48 mouse cellular contexts compared by ENCODE assay signal in the genomic region with DNA sequence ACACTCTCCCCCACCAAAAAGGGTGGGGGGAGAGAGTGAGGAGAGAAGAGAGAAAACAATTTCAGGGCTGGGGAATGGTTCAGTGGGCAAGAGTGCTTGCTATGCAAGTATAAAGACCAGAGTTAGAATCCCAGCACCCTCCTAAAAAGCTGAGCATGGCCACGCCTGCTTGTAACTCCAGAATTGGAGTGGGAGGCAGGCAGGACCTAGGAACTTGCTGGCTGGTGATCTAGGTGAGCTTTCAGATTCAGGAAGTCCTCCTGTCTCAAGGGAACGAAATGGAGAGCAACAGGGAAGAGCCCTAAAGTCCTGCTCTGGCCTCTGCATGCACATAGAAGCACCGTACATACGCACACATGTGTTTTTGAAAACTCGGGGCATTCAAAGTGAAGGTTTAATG. TPM values are rescaled to one million over a fixed set of nuclear protein-coding genes. Genes with fewer than 3 reads are reported as not detected.
"Had no signal": no experiment of that assay in that cellular context is flagged by ENCODE, and none has a peak within 500 bp of the region (broad histone marks: within the 10 kb centered on the region; RNA-seq: fewer than 3 reads in every experiment).

No protein-coding gene starts in this region.

- H3K4me1 ChIP-seq: heart, embryonic 12.5 days; heart, embryonic 13.5 days; heart, embryonic 15.5 days; hindbrain, embryonic 10.5 days; hindbrain, embryonic 12.5 days; hindbrain, embryonic 13.5 days; hindbrain, embryonic 15.5 days; intestine, embryonic 15.5 days; kidney, embryonic 15.5 days had no signal

- H3K36me3 ChIP-seq: hindbrain, embryonic 15.5 days had no signal

- H3K27me3 ChIP-seq: heart, embryonic 12.5 days; heart, embryonic 13.5 days; heart, embryonic 15.5 days; hindbrain, embryonic 12.5 days; hindbrain, embryonic 13.5 days; hindbrain, embryonic 15.5 days; intestine, embryonic 15.5 days; kidney, embryonic 15.5 days had no signal

- H3K4me3 ChIP-seq: heart, embryonic 12.5 days; heart, embryonic 13.5 days; heart, embryonic 15.5 days; hindbrain, embryonic 10.5 days; hindbrain, embryonic 12.5 days; hindbrain, embryonic 13.5 days; hindbrain, embryonic 15.5 days; intestine, embryonic 15.5 days; kidney, embryonic 15.5 days; layer of hippocampus, adult 2 months; left cerebral cortex, adult 2 months had no signal

- H3K9ac ChIP-seq: heart, embryonic 12.5 days; heart, embryonic 13.5 days; heart, embryonic 15.5 days; hindbrain, embryonic 12.5 days; hindbrain, embryonic 13.5 days; hindbrain, embryonic 14.5 days; hindbrain, embryonic 15.5 days; intestine, embryonic 15.5 days; kidney, embryonic 15.5 days had no signal

- ATAC-seq: hindbrain, postnatal 0 days; inflammation-experienced regulatory T-cells, adult 6 months; intestine, embryonic 15.5 days; intestine, embryonic 16.5 days; intestine, postnatal 0 days had no signal

- H3K27ac ChIP-seq: heart, embryonic 13.5 days; heart, embryonic 15.5 days; hindbrain, embryonic 10.5 days; hindbrain, embryonic 12.5 days; hindbrain, embryonic 13.5 days; hindbrain, embryonic 14.5 days; hindbrain, embryonic 15.5 days; hindbrain, postnatal 0 days; intestine, embryonic 15.5 days; kidney, embryonic 15.5 days; kidney, postnatal 0 days; layer of hippocampus, adult 2 months; left cerebral cortex, adult 2 months had no signal

- DNase-seq: heart, postnatal 10 days; heart, postnatal 14 days; heart, postnatal 36 days; heart, postnatal 4 days; kidney, adult 11 months; kidney, adult 18-20 months; kidney, adult 2 months; kidney, adult 8-10 months; kidney, adult 9 months; kidney, postnatal 10 days; kidney, postnatal 14 days; kidney, postnatal 25 days; kidney, postnatal 36 days; kidney, postnatal 4 days; layer of hippocampus, adult 9-11 months; layer of hippocampus, postnatal 36 days had no signal

- H3K9me3 ChIP-seq: heart, embryonic 15.5 days; hindbrain, embryonic 12.5 days; hindbrain, embryonic 13.5 days; hindbrain, embryonic 15.5 days; intestine, embryonic 15.5 days; kidney, embryonic 15.5 days had no signal

- H3K4me2 ChIP-seq: heart, embryonic 11.5 days; heart, embryonic 12.5 days; heart, embryonic 13.5 days; heart, embryonic 15.5 days; hindbrain, embryonic 12.5 days; hindbrain, embryonic 13.5 days; hindbrain, embryonic 14.5 days; hindbrain, embryonic 15.5 days; intestine, embryonic 15.5 days; kidney, embryonic 15.5 days had no signal

RNA-seq across cellular contexts. Expression of gene Disp2, which starts 43.3 kb away (rescaled TPM):
- total RNA-seq: hematopoietic stem cell, adult 5-6 weeks had no signal
- polyA plus RNA-seq: inflammation-experienced regulatory T-cells, adult 6 months had no signal

RNA-seq across cellular contexts. Expression of gene Phgr1, which starts 50.2 kb away (rescaled TPM):
- total RNA-seq: heart, postnatal 10 days; heart, postnatal 14 days; heart, postnatal 25 days; heart, postnatal 36 days; heart, postnatal 4 days; hematopoietic stem cell, adult 5-6 weeks; hindbrain, postnatal 0 days; layer of hippocampus, adult 18-20 months; layer of hippocampus, adult 2 months; layer of hippocampus, adult 8-10 months; layer of hippocampus, postnatal 10 days; layer of hippocampus, postnatal 14 days; layer of hippocampus, postnatal 25 days; layer of hippocampus, postnatal 36 days; left cerebral cortex, adult 18-20 months; left cerebral cortex, adult 2 months; left cerebral cortex, adult 8-10 months had no signal
- polyA plus RNA-seq: heart, embryonic 11.5 days; heart, embryonic 12.5 days; heart, embryonic 13.5 days; heart, embryonic 14.5 days; heart, embryonic 15.5 days; heart, postnatal 0 days; hindbrain, embryonic 10.5 days; hindbrain, embryonic 11.5 days; hindbrain, embryonic 12.5 days; hindbrain, embryonic 13.5 days; hindbrain, embryonic 14.5 days; hindbrain, embryonic 15.5 days; hindbrain, postnatal 0 days; inflammation-experienced regulatory T-cells, adult 6 months; kidney, adult 2 months; kidney, embryonic 14.5 days; kidney, embryonic 15.5 days; kidney, embryonic 16.5 days; kidney, postnatal 0 days had no signal
